Mouse (Mus musculus): ENCODE results near the gene Slc29a3. TPM values are rescaled to one million over a fixed set of nuclear protein-coding genes. Genes with fewer than 3 reads are reported as not detected.

Gene Slc29a3
- total RNA-seq, 4 experiments from 2014 or later, result 13.9 to 22.5 (median 17.9) TPM

DNA sequence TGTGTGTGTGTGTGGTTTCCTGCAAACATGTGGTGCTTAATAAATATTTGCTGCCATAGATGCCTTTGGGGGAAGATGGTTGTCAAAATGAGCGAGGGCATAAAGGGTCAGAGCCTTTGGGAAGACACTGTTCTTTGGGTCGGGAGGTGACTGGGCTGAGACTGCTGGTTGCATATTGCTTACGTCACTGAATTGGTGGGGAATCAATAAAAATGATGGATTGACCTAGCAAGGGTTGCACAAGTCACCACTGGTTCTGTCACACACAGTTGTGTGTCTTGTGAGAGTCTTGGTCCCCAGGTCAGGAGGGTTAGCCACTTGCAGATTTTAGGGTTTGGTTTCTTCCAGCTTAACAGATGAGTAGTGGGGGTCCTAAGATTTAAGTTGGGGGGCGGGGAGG, 75.3 kb downstream of the Slc29a3 start:
- no peak for DNase-seq (ENCODE audit: low spot score in 2 of 2)

DNA sequence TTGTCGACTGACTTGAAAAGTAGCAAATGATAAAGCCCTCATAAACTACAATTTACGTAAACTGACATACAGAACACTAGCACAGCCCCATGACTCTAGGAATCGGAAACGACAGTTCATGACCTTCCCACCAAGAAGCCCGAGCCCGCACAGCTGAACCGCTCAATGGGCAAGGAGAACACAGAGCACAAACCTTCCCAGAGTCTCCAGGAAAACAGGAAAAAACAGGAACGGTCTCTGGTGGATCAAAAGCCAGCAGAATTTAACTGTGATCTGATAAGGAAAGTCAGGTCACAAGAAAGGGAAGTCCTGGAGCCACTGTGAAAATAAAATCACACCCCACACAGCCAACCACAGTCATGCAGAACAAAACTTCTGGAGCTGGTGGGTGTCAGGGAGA, 82.4 kb downstream of the Slc29a3 start:
- DNase-seq (ENCODE audit: low spot score in 2 of 2), result no peak

DNA sequence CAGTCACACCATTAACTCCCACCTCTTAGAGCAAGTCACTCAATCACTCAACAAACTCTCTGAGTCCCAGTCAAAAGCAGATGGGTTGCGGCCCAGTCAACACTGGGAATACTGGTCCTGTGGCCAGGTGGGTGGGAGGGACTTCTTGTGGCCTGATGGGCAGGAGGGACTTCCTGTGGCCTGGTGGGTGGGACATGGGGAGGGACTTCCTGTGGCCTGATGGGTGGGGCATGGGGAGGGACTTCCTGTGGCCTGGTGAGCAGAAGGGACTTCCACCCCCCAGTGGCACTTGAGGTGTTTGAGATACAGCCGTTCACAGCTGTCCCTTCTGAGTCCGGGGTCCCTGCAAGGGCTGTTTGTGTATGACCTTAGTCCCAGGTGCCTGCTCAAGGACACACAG, 84.0 kb downstream of the Slc29a3 start:
- no peak for DNase-seq (ENCODE audit: low spot score in 2 of 2)

Other genes with a start within 250 kb of the Slc29a3 start
- 1 to 10 TPM; 3.5 to 5.6 (median 4.0) TPM for gene Cdh23, start 56.3 kb downstream of the Slc29a3 start, total RNA-seq (2022)
- gene Unc5b, start 78.8 kb upstream of the Slc29a3 start, total RNA-seq (2022), result 10 to 100 TPM; 12.9 to 16.4 (median 15.0) TPM